Mouse (Mus musculus) thymus, adult 2 months (tissue): ENCODE measurements around the gene Jund. TPM values are rescaled to one million over a fixed set of nuclear protein-coding genes. Genes with fewer than 3 reads are reported as not detected.
A peak's percentile ranks its signal among the peaks of the same experiment; 100 is the strongest.

ENCODE experiments used
- DNase-seq: peaks from one replicate; pipeline ENCODE4 v3.0.0; 2021
- H3K27ac ChIP-seq: fragments of 200-500 bp; 2 replicates; pipeline ENCODE4 v1.5.1; 2012; ENCODE audit warnings: low read length, control low read depth; ENCODE audit not compliant: control insufficient read depth, insufficient read depth
- H3K27me3 ChIP-seq: fragments of 200-500 bp; 2 replicates; pipeline ENCODE4 v1.6.1; 2012; ENCODE audit warnings: mild to moderate bottlenecking, low read length, moderate library complexity, mixed read lengths; ENCODE audit not compliant: control insufficient read depth, insufficient read depth
- H3K36me3 ChIP-seq: fragments of 200-500 bp; 2 replicates; pipeline ENCODE4 v1.6.1; 2012; ENCODE audit warnings: mild to moderate bottlenecking, low read length, moderate library complexity; ENCODE audit not compliant: control insufficient read depth, insufficient read depth
- H3K4me1 ChIP-seq: fragments of 200-500 bp; replicated peaks from 2 replicates; pipeline ENCODE4 v1.6.1; 2012; ENCODE audit warnings: low read length; ENCODE audit not compliant: control insufficient read depth, insufficient read depth
- H3K4me3 ChIP-seq: fragments of 200-500 bp; 2 replicates; pipeline ENCODE4 v1.5.1; 2012; ENCODE audit warnings: mild to moderate bottlenecking, low read length, control low read depth, moderate library complexity; ENCODE audit not compliant: control insufficient read depth, insufficient read depth
- CTCF ChIP-seq: fragments of 200-500 bp; IDR thresholded peaks from 2 replicates; pipeline ENCODE4 v1.5.1; 2012; ENCODE audit warnings: mild to moderate bottlenecking, control low read depth, low read length, moderate library complexity, borderline replicate concordance; ENCODE audit not compliant: control insufficient read depth, poor library complexity, insufficient read depth; ENCODE audit errors: extremely low read depth
- POLR2A ChIP-seq: fragments of 200-500 bp; IDR thresholded peaks from 2 replicates; pipeline ENCODE4 v1.6.1; 2012; ENCODE audit warnings: mild to moderate bottlenecking, low read length, control low read depth, moderate library complexity; ENCODE audit not compliant: control insufficient read depth, poor library complexity, insufficient read depth; ENCODE audit errors: extremely low read depth
- WGBS: fragments of 180-500 bp; shearing (Covaris S2); methylation state at CpG from one replicate; pipeline ENCODE4 v1.1.7; 2018; 5-methylcytosine and 5-hydroxymethylcytosine counted together
- polyA plus RNA-seq: library from polyadenylated mRNA; depleted of rRNA; stranded (reverse); fragments of >200 nt; gene quantifications from 2 replicates; pipeline ENCODE4 v1.2.3, GENCODE M21; 2012

Gene Jund
- polyA plus RNA-seq, 1 experiment = 540 TPM

DNA sequence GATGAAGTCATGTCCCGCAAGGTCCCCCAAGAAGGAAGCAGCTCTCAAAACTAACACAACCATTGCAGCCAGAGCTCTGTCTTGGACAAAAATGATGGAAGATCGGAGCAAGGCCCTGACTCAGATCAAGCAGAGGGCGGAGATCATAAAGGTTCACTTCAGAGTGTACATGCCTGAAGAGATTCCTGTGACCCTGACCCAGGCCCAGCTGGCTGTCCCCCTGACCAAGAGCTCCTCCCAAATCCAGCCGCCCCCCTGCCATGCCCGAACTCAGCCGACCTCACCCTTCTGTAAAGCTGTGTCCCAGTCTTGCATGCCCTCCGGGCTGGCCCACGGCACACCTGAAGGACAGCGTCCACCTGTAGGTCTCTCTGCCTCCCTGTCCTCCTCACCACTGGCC lies 11.0 kb downstream of the Jund start:
- 96% methylated on average over 9 of the region's 9 CpGs for WGBS
- Histone ChIP-seq H3K27me3 (no peaks in the 10 kb centered on the region), H3K4me3 (no peak overlapping the region), H3K36me3 (no peaks in the 10 kb centered on the region), H3K27ac (no peak overlapping the region), H3K4me1 (no peaks in the 10 kb centered on the region)
- no peak for DNase-seq
- TF ChIP-seq CTCF (no peak), POLR2A (no peak)

DNA sequence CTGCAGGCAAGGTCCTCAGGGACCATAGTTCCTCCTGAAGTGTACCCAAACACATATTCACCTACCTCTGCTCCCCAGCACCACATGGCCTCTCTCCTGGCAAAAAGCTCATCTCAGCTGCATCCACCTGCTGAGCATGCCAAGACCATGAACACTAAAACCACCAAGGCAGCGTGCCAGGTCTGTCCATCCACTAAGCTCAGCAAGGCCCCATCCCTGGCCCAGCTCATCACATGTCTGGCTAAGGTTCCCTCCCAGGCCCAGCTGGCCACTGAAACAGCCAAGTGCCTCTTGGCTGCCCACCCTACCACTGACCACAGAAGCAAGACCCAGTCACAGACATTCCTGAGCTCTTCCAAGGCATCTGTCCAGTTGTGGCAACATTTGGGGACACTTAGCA lies 11.5 kb downstream of the Jund start:
- no peak for DNase-seq
- H3K4me1 ChIP-seq = no peaks in the 10 kb centered on the region
- TF ChIP-seq POLR2A = no peak
- no peak overlapping the region for H3K27ac ChIP-seq
- WGBS = 81% methylated on average over 1 of the region's 1 CpGs
- H3K27me3 ChIP-seq = no peaks in the 10 kb centered on the region
- no peaks in the 10 kb centered on the region for H3K36me3 ChIP-seq
- no peak overlapping the region for H3K4me3 ChIP-seq

DNA sequence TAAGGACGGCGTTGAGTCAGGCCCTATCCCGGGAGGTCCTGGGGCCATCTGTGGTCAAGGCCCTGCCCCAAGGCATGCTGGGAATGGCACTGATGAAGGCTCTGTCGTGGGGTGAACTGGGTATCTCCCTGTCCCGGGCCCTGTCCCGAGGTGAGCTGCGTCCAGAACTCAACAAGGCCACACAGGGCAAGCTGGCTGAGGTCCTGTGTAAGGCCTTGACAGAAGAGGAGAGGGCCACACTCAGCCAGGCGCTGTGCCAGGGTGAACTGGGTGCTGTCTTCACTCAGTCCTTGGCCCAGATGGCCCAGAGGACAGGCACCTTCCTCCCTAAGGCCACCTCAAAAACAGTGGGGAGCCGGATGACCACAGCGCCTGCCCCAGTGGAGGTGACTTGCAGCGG lies 12.3 kb downstream of the Jund start:
- Histone ChIP-seq H3K4me3 (no peak overlapping the region), H3K27ac (no peak overlapping the region), H3K27me3 (no peaks in the 10 kb centered on the region), H3K36me3 (no peaks in the 10 kb centered on the region), H3K4me1 (no peaks in the 10 kb centered on the region)
- 90% methylated on average over 11 of the region's 11 CpGs for WGBS
- DNase-seq = no peak
- no peak for TF ChIP-seq POLR2A
- TF ChIP-seq CTCF = no peak

DNA sequence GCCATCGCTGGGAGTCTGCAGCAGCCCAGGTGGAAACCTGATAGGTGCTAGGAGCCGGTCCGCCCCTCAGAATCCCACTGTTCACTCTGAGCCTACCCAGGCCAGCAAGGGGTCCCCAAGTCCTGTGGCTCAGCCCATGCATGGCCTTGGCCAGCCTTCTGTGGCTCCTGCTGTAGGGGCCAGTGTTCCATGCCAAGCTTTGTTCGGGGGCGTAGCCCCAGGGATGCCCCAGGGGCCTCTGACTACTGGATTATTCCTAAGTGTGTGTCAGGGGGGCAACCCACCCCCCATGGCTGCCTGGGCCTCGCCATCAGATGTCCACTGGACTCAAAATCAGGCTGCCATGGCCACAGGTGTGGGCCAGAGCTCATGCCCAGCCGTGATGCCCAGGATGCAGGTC lies 15.2 kb downstream of the Jund start:
- H3K4me1 ChIP-seq = no peaks in the 10 kb centered on the region
- no peak overlapping the region for H3K4me3 ChIP-seq
- WGBS = 87% methylated on average over 7 of the region's 7 CpGs
- H3K27me3 ChIP-seq = no peaks in the 10 kb centered on the region
- DNase-seq = no peak
- no peak overlapping the region for H3K27ac ChIP-seq
- no peaks in the 10 kb centered on the region for H3K36me3 ChIP-seq
- no peak for TF ChIP-seq CTCF
- no peak for TF ChIP-seq POLR2A

DNA sequence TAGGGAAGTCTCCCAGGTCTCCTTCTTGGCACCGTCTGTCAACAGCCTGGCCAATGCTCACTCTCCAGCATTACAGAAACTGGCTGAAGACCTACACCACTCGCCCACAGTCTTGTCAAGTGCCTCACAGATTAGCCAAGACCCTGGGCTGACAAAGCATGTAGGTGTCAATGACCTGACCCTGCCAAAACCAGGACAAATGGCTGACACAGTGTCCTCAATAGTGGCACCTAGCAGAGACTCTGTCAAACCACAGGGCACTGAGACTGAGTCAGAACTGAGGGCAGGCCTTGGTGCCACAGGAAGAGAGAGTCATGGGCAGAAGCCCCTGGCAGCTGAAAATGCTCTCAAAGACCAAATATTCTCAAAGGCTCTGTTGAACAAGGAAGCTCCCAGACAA lies 16.3 kb downstream of the Jund start:
- H3K4me3 ChIP-seq = no peak overlapping the region
- WGBS = 94% methylated on average over 2 of the region's 2 CpGs
- H3K27me3 ChIP-seq = no peaks in the 10 kb centered on the region
- TF ChIP-seq POLR2A = no peak
- no peak for TF ChIP-seq CTCF
- no peak overlapping the region for H3K27ac ChIP-seq
- no peaks in the 10 kb centered on the region for H3K4me1 ChIP-seq
- no peaks in the 10 kb centered on the region for H3K36me3 ChIP-seq
- no peak for DNase-seq

DNA sequence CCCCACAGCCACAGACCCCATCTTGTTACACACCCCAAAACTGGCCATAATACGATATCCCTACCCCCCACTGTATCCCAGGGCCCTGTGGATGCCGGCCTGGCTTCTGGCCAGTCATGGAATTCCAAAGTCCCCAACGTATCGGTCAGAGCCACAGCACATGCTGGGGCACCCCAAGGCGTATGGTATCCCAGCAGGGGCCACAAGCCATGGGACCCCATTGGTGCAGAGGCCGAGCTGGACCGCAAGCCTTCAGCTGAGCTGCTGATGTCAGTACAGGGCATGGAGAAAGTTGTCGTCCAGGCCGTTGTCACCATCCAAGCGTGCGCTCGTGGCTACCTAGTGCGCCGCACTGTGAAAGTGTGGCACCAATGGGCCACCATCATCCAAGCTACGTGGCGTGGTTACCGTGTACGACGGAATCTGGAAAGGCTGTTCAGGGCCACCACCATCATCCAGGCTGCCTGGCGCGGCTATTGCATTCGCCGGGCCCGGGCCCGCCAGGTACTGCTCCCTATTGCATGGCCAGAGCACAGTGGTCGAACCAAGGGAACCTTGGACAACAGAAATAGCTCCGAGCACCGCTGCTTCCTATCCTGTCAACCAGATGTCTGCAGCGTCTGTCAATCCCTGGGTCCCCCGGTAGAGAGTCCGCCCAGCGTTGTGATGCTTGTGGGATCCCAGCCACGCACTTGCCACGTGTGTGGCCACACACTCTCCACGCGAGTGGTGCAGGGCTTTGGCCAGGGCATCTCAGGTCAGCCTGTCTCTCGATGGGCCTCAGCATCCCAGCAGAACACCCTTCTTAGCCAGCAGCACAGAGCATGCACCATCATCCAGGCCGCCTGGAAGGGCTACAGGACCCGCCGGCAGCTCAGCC lies 18.0 kb downstream of the Jund start:
- no peak for DNase-seq
- H3K27me3 ChIP-seq = no peaks in the 10 kb centered on the region
- no peak overlapping the region for H3K4me3 ChIP-seq
- no peak overlapping the region for H3K27ac ChIP-seq
- no peaks in the 10 kb centered on the region for H3K4me1 ChIP-seq
- H3K36me3 ChIP-seq = no peaks in the 10 kb centered on the region
- WGBS = 94% methylated on average over 40 of the region's 40 CpGs
- TF ChIP-seq CTCF (no peak), POLR2A (no peak)

DNA sequence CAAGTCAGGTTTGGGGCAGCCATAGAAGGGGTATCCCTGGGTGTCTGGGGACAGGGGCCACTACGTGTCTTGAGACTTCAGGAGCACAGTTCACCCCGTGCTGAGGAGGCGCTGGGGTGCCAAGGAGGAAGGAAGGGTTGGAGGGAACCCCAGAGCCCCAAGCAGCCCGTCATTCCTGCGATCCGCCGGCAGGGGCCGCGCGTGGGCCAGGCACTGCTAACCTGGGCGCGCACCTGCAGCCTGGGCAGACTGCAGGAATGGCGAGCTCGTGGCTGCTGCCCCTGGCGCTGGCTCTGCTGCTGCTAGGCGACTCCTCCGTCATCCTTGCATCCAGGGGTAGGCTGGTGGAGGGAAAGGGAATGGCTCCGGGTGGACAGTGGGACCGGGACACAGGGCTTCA lies 19.5 kb downstream of the Jund start, which contains the start of gene Gm3336:
Gene Gm3336 (plus strand): TSS at position 247 of the 400 bp plus-strand sequence.
- Histone ChIP-seq H3K27me3 (no peaks in the 10 kb centered on the region), H3K4me1 (no peaks in the 10 kb centered on the region), H3K4me3 (no peak within 1 kb of the TSS), H3K36me3 (no peaks in the 10 kb centered on the region), H3K27ac (no peak within 1 kb of the TSS)
- WGBS = 2% methylated on average over 19 of the region's 19 CpGs
- peak; percentile 85 for DNase-seq
- TF ChIP-seq POLR2A (no peak), CTCF (peak; percentile 97)
